Mouse (Mus musculus) liver, postnatal 0 days (tissue): ENCODE results near the gene Rbfox1.

ENCODE experiments used
- CTCF ChIP-seq: sonication (generic); IDR thresholded peaks from 2 replicates; pipeline ENCODE4 v1.5.1; 2016; ENCODE audit warnings: antibody characterized with exemption, low read depth
- EP300 ChIP-seq: IDR thresholded peaks from 2 replicates; pipeline ENCODE4 v1.6.1; 2016; ENCODE audit warnings: antibody characterized with exemption, low read depth, mild to moderate bottlenecking

GRCm38 (mm10) chr16:6736998-6737397 lies 851.8 kb downstream of the Rbfox1 start:
- no peak for TF ChIP-seq CTCF
- no peak for TF ChIP-seq EP300
